Mouse (Mus musculus) layer of hippocampus, adult 11-12 months (tissue): Measurements from ENCODE around the gene Tspoap1.

Source experiments
- DNase-seq: peaks from one replicate; pipeline ENCODE4 v3.0.0; 2022; ENCODE audit warnings: low spot score

The Tspoap1 gene

GRCm38 (mm10) chr11:87760301-87761081 lies at the start of gene Tspoap1:
TSS of gene Tspoap1 (plus strand) at chr11:87760541.
- DNase-seq = peak; percentile 79

GRCm38 (mm10) chr11:87712188-87712587 lies 48.2 kb upstream of the Tspoap1 start:
- no peak for DNase-seq

DNA sequence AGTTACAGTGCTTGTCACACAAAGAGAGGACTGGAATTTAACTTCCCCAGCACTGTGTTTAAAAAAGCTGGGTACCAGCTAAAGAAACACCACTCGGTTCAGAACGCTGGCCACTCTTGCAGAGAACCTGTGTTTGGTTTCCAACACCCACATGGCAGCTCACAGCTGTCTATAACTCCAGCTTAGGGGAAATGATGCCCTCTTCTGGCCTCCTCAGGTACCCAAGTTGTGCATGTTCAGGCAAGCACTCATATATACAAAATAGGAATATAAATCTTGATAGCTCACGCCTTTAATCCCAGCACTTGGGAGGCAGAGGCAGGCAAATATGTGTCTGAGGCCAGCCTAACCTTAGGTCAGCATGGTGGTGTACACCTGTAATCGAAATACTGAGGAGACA lies 44.3 kb upstream of the Tspoap1 start:
- DNase-seq = no peak

DNA sequence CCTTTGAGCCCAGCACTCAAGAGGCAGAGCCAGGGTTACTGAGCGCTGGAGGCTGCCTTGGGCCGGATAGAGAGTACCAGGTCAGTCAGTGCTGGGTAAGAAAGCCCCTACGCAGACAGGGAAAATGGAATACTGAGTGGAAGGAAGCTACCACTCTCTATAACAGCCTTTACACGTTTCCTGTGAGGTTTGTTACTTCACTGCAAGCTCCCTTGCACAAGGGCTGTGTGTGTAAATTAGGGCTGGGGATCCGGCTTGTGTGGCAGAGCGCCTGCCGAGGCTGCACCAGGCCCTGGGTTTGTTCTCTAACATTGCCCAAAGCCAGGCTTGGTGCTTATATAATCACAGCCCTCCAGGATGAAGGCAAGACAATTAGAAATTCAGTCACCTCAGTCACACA lies 40.8 kb upstream of the Tspoap1 start:
- DNase-seq = no peak

GRCm38 (mm10) chr11:87720324-87720723 lies 40.0 kb upstream of the Tspoap1 start:
- DNase-seq = no peak

DNA sequence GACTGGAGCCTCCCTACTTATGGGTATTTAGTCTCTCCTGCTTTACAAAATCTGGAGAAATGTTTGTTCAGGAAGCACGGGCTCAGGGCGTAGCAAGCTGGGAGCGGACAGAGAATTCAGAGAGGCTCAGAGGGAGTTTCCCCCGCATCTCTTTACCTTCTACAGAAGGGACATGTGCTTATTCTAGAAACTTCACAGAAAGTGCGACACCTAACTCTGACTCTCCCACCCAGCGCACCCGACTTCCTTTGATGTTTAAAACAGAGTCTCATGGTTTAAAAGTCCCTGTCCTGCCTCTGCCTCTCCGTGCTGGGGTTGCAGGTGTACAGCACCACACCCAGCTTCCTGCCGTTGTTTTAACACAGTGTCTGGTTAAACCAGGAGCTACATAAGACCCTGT lies 39.5 kb upstream of the Tspoap1 start:
- no peak for DNase-seq

DNA sequence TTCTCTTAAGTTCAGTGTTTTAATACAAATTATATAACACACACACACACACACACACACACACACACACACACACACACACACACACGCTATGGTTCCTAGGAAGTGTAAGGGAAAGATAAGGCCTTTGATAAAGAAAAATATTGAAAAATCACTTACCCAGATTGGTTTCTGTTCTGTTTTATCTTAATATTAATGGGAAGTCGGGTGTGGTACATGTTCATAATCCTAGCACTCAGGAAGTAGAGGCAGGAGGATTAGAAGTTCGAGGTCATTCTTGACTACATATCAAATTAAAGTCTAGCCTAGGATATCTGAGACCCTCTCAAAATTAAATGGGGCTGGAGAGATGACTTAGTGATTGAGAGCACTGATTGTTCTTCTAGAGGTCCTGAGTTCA lies 38.2 kb upstream of the Tspoap1 start:
- no peak for DNase-seq

DNA sequence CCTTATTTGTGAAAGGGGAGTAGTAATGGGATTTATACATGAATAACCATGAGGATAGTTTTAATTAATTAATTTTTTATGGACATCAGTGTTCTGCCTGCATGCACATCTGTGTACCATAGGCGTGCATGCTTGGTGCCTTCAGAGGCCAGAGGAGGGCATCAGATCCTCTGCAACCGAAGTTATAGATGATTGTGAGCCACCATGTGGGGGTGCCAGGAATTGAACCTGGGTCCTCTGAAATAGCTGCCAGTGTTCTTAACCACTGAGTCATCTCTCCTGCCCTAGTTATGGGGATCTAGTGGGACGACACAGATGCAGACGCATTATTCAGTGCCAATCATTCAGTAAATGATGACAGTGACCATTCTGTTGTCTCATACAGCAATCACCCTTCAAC lies 37.5 kb upstream of the Tspoap1 start:
- DNase-seq = no peak

DNA sequence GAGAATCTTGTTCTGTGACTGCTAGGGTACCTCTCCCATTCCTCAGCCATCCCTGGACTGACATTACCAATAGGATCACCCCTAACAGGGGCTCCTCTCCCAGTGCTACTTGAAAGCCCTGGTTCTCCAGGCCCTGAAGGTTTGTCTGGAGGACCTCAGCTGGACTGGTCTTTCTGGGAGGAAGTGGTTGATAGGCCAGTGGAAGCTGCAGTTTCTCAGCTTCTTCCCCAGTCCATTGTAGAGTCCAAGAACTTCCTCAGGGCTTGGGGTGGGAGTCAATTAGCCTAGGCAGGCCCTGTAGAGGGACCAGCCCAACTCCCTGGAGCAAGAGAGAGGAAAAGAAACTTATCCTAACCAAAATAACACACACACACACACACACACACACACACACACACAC lies 34.8 kb upstream of the Tspoap1 start:
- DNase-seq = no peak

DNA sequence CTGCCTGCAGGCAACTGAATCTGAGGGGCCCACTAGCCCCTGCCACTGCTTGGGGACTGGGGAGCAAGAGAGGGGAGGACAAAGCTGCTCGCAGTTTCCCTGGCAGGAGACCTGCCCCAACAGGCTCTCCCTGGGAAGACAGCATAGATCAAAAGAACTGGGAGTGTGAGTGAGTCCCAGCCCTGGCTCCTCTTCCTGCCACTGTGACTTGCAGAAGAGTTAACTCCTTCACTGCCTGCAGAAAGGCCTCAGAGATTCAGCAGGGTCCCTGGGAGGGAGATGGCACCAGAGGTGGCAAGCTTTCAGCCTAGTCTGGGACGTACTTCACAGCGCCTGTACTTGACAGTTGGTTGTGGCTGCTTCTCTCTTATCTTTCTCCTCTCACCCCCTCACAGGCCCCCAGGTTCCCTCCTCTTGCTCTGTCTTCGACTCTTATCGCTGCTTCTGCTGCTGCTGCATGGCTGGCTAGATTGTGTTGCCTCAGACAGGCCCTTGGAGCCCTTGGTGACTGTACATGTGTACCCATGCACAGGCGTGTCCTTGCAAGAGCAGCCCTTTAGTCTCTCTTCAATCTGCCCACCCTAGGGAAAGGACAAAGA lies 34.3 kb upstream of the Tspoap1 start:
- DNase-seq = no peak

DNA sequence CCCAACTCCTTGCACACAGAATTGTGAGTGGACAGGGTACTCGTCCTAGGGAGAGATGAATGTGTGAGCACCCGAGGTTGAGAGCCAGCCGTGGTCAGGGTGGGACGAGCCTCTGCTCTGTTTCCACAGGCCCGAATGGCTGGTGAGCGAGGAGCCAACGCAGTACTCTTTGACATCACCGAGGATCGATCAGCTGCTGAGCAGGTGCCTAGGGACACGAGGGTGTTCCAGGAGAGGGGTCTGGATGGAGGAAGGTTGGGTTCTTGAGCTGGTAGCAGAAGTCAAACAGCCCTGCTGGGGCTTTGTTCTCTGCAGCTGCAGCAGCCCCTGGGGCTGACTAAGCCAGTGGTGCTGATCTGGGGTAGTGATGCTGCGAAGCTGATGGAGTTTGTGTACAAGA lies 33.3 kb upstream of the Tspoap1 start:
- DNase-seq = no peak

GRCm38 (mm10) chr11:87727471-87727870 lies 32.9 kb upstream of the Tspoap1 start:
- DNase-seq = no peak

DNA sequence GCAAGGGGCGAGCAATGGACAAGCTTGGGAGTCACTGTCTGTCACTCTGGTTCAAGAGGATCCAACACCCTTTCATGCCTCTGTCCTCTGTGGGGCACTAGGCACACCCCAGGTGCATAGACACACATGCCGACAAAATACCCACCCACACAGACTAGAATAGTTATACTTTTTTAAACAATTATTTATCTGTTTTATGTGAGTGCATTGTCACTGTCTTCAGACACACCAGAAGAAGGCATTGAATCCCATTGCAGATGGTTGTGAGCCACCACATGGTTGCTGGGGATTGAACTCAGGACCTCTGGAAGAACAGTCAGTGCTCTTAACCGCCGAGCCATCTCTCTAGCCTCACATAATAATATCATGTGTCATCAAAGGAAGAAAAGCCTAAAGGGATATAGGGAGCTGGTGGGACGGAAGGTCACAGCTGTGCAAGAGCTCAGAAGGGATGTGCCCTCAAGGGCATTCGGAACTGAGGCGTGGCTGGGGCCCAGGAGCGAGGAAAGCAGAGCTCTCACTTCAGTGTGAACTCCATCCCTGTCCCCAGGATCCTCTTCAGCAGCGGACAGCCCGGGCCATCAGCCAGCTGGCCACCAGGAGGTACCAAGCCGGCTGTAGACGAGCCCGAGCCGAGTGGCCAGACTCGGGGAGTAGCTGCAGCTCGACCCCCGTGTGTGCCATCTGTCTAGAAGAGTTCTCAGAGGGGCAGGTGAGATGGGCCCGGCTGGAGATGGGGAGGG lies 31.3 kb upstream of the Tspoap1 start:
- DNase-seq = no peak

- DNase-seq = no peak
Measured at GRCm38 (mm10) chr11:87729593-87730185, 30.7 kb upstream of the Tspoap1 start.

DNA sequence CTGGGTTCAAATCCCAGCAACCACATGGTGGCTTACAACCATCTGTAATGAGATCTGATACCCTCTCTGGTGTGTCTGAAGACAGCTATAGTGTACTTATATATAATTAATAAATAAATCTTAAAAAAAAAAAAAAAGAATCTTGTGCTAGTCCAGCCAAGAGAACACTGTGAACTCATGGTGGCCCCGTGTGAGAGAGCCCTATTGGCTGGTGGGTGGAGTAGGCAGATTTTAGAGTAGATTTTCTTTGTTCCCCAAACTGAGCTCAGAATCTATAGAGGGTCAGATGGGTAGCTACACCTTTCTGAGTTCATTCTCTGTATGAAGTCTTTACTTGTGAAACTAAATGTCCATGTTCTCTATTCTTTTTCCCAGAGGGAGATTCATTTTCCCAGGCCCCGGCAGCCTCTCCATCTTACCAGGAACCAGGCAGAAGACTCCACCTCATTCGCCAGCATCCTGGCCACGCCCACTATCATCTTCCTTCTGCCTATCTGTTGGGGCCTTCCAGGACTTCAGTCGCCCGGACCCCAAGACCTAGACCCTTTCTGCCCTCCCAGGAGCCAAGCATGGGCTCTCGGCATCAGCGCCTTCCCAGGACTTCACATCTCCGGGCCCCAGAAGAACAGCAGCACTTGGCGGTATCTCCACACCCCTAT lies 29.6 kb upstream of the Tspoap1 start:
- no peak for DNase-seq

GRCm38 (mm10) chr11:87734346-87734745 lies 26.0 kb upstream of the Tspoap1 start:
- DNase-seq = no peak

DNA sequence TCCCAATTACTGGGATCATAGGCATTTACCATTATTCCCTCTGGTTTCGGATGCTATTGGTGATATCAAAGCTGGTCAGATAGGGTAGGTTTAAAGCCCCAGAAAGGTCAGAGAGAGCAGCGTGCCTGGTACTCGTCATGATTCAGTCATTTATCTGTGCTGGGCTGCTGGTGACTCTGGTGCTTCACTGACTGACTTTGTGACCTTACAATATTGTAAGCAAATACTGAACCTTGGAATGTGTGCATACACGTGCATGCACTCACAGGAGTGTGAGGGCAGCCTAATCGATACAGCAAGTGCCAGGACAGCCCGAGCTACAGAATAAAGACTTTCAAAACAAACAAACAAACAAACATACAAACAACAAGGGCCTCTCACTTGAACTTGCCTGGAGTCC lies 24.6 kb upstream of the Tspoap1 start:
- DNase-seq = no peak

DNA sequence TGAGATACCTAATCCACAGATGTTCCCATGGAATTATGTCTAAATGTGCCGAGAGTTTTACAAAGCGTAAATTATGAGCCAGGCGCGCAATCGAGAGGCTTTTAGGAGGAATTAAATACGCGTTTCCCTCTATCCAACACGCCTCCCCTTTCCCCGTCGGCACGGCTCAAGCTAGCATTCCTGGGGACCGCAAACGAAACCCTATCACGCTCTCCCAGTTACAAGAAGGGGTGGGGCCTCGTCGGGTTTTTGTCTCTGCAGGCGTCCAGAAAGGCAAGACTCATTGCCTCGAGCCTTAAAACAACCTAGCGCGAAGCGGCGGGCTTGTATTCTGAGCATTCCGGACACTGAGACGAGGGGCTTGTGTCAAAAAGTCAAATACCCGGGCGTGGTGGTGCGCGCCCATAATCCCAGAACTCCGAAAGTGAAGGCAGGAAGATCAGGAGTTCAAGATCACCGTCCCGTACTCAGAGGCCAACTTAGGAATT lies 23.6 kb upstream of the Tspoap1 start:
- peak; percentile 44 for DNase-seq

DNA sequence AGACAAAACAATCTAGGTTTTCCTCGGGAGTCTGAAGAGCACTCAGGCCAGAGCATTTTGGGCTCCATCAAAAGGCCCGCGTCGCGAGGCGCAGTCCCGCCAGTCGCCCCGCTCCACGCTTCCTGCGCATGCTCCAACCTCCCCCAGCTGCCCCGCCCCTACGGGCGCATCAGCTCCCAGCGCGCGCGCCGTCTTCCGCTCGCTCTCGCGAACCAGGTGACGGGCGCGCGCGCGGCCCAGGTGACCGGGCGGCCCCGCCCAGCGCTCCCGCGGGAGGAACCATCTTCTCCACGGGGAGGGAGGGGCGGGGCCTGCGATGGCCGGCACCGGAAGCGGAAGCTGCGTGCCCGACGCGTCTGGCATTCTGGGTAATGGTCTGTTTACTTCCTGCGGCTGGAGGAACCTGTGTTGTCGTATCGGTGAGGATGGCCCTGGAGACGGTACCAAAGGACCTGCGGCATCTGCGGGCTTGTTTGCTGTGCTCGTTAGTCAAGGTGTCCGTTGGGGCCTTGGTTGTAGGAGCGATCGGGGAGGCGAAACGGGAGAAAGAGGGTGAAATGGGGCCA lies 23.1 kb upstream of the Tspoap1 start, which contains the start of gene Supt4a:
Gene Supt4a, plus strand, starts transcription at position 378 of the 566 bp plus-strand sequence.
- peak; percentile 93 for DNase-seq

GRCm38 (mm10) chr11:87743691-87744090 lies 16.6 kb upstream of the Tspoap1 start:
- DNase-seq = no peak

GRCm38 (mm10) chr11:87744964-87745363 lies 15.4 kb upstream of the Tspoap1 start:
- no peak for DNase-seq
